Mouse (Mus musculus) lung, adult 2 months (tissue): ENCODE data around the gene Nemf.

Experiments
- CTCF ChIP-seq: fragments of 200-500 bp; IDR thresholded peaks from 2 replicates; pipeline ENCODE4 v1.5.1; 2011; ENCODE audit warnings: mild to moderate bottlenecking, low read length, control low read depth; ENCODE audit not compliant: insufficient read depth
- POLR2A ChIP-seq: fragments of 200-500 bp; IDR thresholded peaks from 2 replicates; pipeline ENCODE4 v1.6.1; 2011; ENCODE audit warnings: low read depth, mild to moderate bottlenecking, control low read depth, low read length, borderline replicate concordance; ENCODE audit errors: extremely low read depth

- TF ChIP-seq CTCF (no peak), POLR2A (peak; percentile 96; the same call in 1 of the 2 replicates)
Observed at GRCm38 (mm10) chr12:69363899-69364762, 7.2 kb upstream of the Nemf start.
